Mouse (Mus musculus) cerebellum, adult 2 months (tissue): ENCODE results near the gene Elmod2.

Source experiments
- CTCF ChIP-seq: fragments of 200-500 bp; IDR thresholded peaks from 2 replicates; pipeline ENCODE4 v1.5.1; 2011; ENCODE audit warnings: low read depth, mild to moderate bottlenecking, control low read depth, low read length, moderate library complexity, borderline replicate concordance; ENCODE audit not compliant: insufficient read depth
- POLR2A ChIP-seq: fragments of 200-500 bp; IDR thresholded peaks from 2 replicates; pipeline ENCODE4 v1.6.1; 2011; ENCODE audit warnings: low read length, control low read depth, borderline replicate concordance; ENCODE audit not compliant: insufficient read depth

DNA sequence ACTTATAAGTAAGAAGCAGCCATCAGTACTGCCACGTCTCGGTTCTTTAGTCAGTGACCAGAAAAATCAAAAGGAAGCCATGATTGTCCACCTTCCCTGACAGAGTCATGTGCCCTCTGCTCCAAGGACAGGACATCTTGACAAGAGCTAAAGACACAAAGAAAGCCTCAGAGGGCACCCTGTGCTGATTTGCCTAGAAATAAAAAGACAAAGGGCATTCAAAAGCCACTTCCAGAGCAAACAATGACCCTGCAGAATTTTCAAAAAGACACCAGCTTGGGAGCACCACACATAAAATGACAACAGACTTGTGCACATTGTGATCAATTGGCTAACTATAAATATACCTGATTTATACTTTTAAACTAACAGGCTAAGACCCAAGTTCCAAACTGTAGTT lies 16.6 kb downstream of the Elmod2 start:
- TF ChIP-seq CTCF, result no peak
- TF ChIP-seq POLR2A, result no peak
